Mouse (Mus musculus): ENCODE data around the gene a. TPM values are rescaled to one million over a fixed set of nuclear protein-coding genes. Genes with fewer than 3 reads are reported as not detected.

a gene
- 0.36 and 0.40 TPM in 2 replicates for polyA plus RNA-seq (2014; fragmentation: Nextera tagmentation; extraction: Ambion mirVana)

- H3K27ac ChIP-seq (ENCODE audit: low read depth, low read length), result peak within 1 kb of the TSS; percentile 97
- H3K4me2 ChIP-seq, result peak within 1 kb of the TSS; percentile 94
- H3K27me3 ChIP-seq (ENCODE audit: control insufficient read depth, insufficient read depth, low read length), result no peaks in the 10 kb centered on the region
- H3K9ac ChIP-seq (ENCODE audit: low read length), result peak within 1 kb of the TSS; percentile 98
- ATAC-seq (ENCODE audit: low FRiP score), result peak; percentile 96
- peaks cover 33% of the 10 kb centered on the region for H3K4me1 ChIP-seq (ENCODE audit: control insufficient read depth, insufficient read depth, low read length)
- peak; percentile 100 for DNase-seq (ENCODE audit: low spot score, missing footprints)
- H3K36me3 ChIP-seq (ENCODE audit: control insufficient read depth, insufficient read depth, low read length), result no peaks in the 10 kb centered on the region
- under 1% methylated on average over 75 of the region's 89 CpGs for WGBS
- H3K4me3 ChIP-seq (ENCODE audit: low read depth, low read length), result peak within 1 kb of the TSS; percentile 83
- H3K9me3 ChIP-seq (ENCODE audit: control insufficient read depth, low read length), result no peaks in the 10 kb centered on the region
Measured at GRCm38 (mm10) chr2:154790656-154791483, at the start of gene a, which contains the start of gene Raly. TSS of gene a (plus strand) at chr2:154791402. TSS of gene Raly (plus strand) at chr2:154791096.

- H3K9me3 ChIP-seq (ENCODE audit: control insufficient read depth, low read length), result no peaks in the 10 kb centered on the region
- WGBS, result 75% methylated on average over 10 of the region's 10 CpGs
- no peak overlapping the region for H3K27ac ChIP-seq (ENCODE audit: low read depth, low read length)
- no peaks in the 10 kb centered on the region for H3K4me1 ChIP-seq (ENCODE audit: control insufficient read depth, insufficient read depth, low read length)
- DNase-seq (ENCODE audit: low spot score, missing footprints), result no peak
- H3K36me3 ChIP-seq (ENCODE audit: control insufficient read depth, insufficient read depth, low read length), result no peaks in the 10 kb centered on the region
- no peak overlapping the region for H3K9ac ChIP-seq (ENCODE audit: low read length)
- H3K4me3 ChIP-seq (ENCODE audit: low read depth, low read length), result no peak overlapping the region
- H3K27me3 ChIP-seq (ENCODE audit: control insufficient read depth, insufficient read depth, low read length), result no peaks in the 10 kb centered on the region
- no peak overlapping the region for H3K4me2 ChIP-seq
- no peak for ATAC-seq (ENCODE audit: low FRiP score)
Measured at GRCm38 (mm10) chr2:154742911-154743819, 48.0 kb upstream of the a start.

GRCm38 (mm10) chr2:154743915-154744314, 47.3 kb upstream of the a start:
- Histone ChIP-seq H3K4me2 (no peak overlapping the region), H3K4me3 (ENCODE audit: low read depth, low read length) (no peak overlapping the region), H3K4me1 (ENCODE audit: control insufficient read depth, insufficient read depth, low read length) (no peaks in the 10 kb centered on the region), H3K36me3 (ENCODE audit: control insufficient read depth, insufficient read depth, low read length) (no peaks in the 10 kb centered on the region), H3K27ac (ENCODE audit: low read depth, low read length) (no peak overlapping the region), H3K27me3 (ENCODE audit: control insufficient read depth, insufficient read depth, low read length) (no peaks in the 10 kb centered on the region), H3K9me3 (ENCODE audit: control insufficient read depth, low read length) (no peaks in the 10 kb centered on the region), H3K9ac (ENCODE audit: low read length) (no peak overlapping the region)
- WGBS, result 82% methylated on average over 4 of the region's 4 CpGs
- ATAC-seq (ENCODE audit: low FRiP score), result no peak
- no peak for DNase-seq (ENCODE audit: low spot score, missing footprints)

GRCm38 (mm10) chr2:154748383-154748782, 42.8 kb upstream of the a start:
- WGBS, result 82% methylated on average over 2 of the region's 2 CpGs
- no peak for DNase-seq (ENCODE audit: low spot score, missing footprints)

GRCm38 (mm10) chr2:154749046-154750036, 41.9 kb upstream of the a start:
- Histone ChIP-seq H3K9ac (ENCODE audit: low read length) (no peak overlapping the region), H3K27me3 (ENCODE audit: control insufficient read depth, insufficient read depth, low read length) (no peaks in the 10 kb centered on the region), H3K36me3 (ENCODE audit: control insufficient read depth, insufficient read depth, low read length) (no peaks in the 10 kb centered on the region), H3K9me3 (ENCODE audit: control insufficient read depth, low read length) (no peaks in the 10 kb centered on the region), H3K4me3 (ENCODE audit: low read depth, low read length) (no peak overlapping the region), H3K4me2 (no peak overlapping the region), H3K4me1 (ENCODE audit: control insufficient read depth, insufficient read depth, low read length) (no peaks in the 10 kb centered on the region), H3K27ac (ENCODE audit: low read depth, low read length) (no peak overlapping the region)
- WGBS, result 67% methylated on average over 23 of the region's 23 CpGs
- DNase-seq (ENCODE audit: low spot score, missing footprints) (no peak), ATAC-seq (ENCODE audit: low FRiP score) (no peak)

More at GRCm38 (mm10) chr2:154748383-154748782, 42.8 kb upstream of the a start:
- Histone ChIP-seq H3K4me1 (ENCODE audit: control insufficient read depth, insufficient read depth, low read length) (no peaks in the 10 kb centered on the region), H3K9me3 (ENCODE audit: control insufficient read depth, low read length) (no peaks in the 10 kb centered on the region), H3K36me3 (ENCODE audit: control insufficient read depth, insufficient read depth, low read length) (no peaks in the 10 kb centered on the region), H3K27me3 (ENCODE audit: control insufficient read depth, insufficient read depth, low read length) (no peaks in the 10 kb centered on the region), H3K4me2 (no peak overlapping the region), H3K9ac (ENCODE audit: low read length) (no peak overlapping the region), H3K4me3 (ENCODE audit: low read depth, low read length) (no peak overlapping the region), H3K27ac (ENCODE audit: low read depth, low read length) (no peak overlapping the region)
- no peak for ATAC-seq (ENCODE audit: low FRiP score)

- ATAC-seq (ENCODE audit: low FRiP score), result no peak
- H3K27me3 ChIP-seq (ENCODE audit: control insufficient read depth, insufficient read depth, low read length), result no peaks in the 10 kb centered on the region
- 53% methylated on average over 8 of the region's 8 CpGs for WGBS
- no peaks in the 10 kb centered on the region for H3K4me1 ChIP-seq (ENCODE audit: control insufficient read depth, insufficient read depth, low read length)
- no peak overlapping the region for H3K4me3 ChIP-seq (ENCODE audit: low read depth, low read length)
- H3K4me2 ChIP-seq, result no peak overlapping the region
- H3K9ac ChIP-seq (ENCODE audit: low read length), result no peak overlapping the region
- H3K9me3 ChIP-seq (ENCODE audit: control insufficient read depth, low read length), result no peaks in the 10 kb centered on the region
- no peaks in the 10 kb centered on the region for H3K36me3 ChIP-seq (ENCODE audit: control insufficient read depth, insufficient read depth, low read length)
- no peak overlapping the region for H3K27ac ChIP-seq (ENCODE audit: low read depth, low read length)
- DNase-seq (ENCODE audit: low spot score, missing footprints), result no peak
Measured at GRCm38 (mm10) chr2:154751924-154752323, 39.3 kb upstream of the a start.

- no peak for ATAC-seq (ENCODE audit: low FRiP score)
- 89% methylated on average over 2 of the region's 2 CpGs for WGBS
- H3K27me3 ChIP-seq (ENCODE audit: control insufficient read depth, insufficient read depth, low read length), result no peaks in the 10 kb centered on the region
- H3K4me2 ChIP-seq, result no peak overlapping the region
- no peak overlapping the region for H3K9ac ChIP-seq (ENCODE audit: low read length)
- no peak for DNase-seq (ENCODE audit: low spot score, missing footprints)
- H3K4me1 ChIP-seq (ENCODE audit: control insufficient read depth, insufficient read depth, low read length), result no peaks in the 10 kb centered on the region
- H3K9me3 ChIP-seq (ENCODE audit: control insufficient read depth, low read length), result no peaks in the 10 kb centered on the region
- H3K36me3 ChIP-seq (ENCODE audit: control insufficient read depth, insufficient read depth, low read length), result no peaks in the 10 kb centered on the region
- no peak overlapping the region for H3K4me3 ChIP-seq (ENCODE audit: low read depth, low read length)
- no peak overlapping the region for H3K27ac ChIP-seq (ENCODE audit: low read depth, low read length)
Measured at GRCm38 (mm10) chr2:154754068-154754560, 37.1 kb upstream of the a start.

DNA sequence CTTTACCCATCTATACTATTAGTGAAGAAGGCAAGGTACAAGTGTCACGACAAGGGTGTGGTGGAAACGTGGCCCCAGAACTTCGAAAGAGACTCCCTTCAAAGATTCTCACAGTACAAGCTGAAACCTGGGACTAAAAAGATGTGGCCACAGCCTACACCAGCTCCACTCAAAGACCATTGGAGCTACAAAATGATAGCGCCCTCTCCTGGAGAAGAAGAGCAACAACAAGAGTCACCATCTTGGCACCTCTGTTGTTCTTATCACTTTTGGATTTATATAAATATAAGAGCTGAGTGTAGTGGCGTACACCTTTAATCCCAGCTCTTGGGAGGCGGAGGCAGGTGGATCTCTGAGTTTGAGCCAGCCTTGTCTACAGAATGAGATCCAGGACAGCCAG, 35.4 kb upstream of the a start:
- no peak overlapping the region for H3K9ac ChIP-seq (ENCODE audit: low read length)
- DNase-seq (ENCODE audit: low spot score, missing footprints) (no peak), ATAC-seq (ENCODE audit: low FRiP score) (no peak)
- H3K4me2 ChIP-seq, result no peak overlapping the region
- no peak overlapping the region for H3K4me3 ChIP-seq (ENCODE audit: low read depth, low read length)
- H3K36me3 ChIP-seq (ENCODE audit: control insufficient read depth, insufficient read depth, low read length), result no peaks in the 10 kb centered on the region
- 56% methylated on average over 6 of the region's 6 CpGs for WGBS
- H3K27ac ChIP-seq (ENCODE audit: low read depth, low read length), result no peak overlapping the region
- H3K4me1 ChIP-seq (ENCODE audit: control insufficient read depth, insufficient read depth, low read length), result no peaks in the 10 kb centered on the region
- no peaks in the 10 kb centered on the region for H3K9me3 ChIP-seq (ENCODE audit: control insufficient read depth, low read length)
- H3K27me3 ChIP-seq (ENCODE audit: control insufficient read depth, insufficient read depth, low read length), result no peaks in the 10 kb centered on the region
